Mouse (Mus musculus) adrenal gland, adult 2 months (tissue): ENCODE measurements around the gene Syk. TPM values are rescaled to one million over a fixed set of nuclear protein-coding genes. Genes with fewer than 3 reads are reported as not detected.
A peak's percentile ranks its signal among the peaks of the same experiment; 100 is the strongest.

Experiments
- DNase-seq: peaks from one replicate; pipeline ENCODE4 v3.0.0; 2021
- polyA plus RNA-seq: library from polyadenylated mRNA; depleted of rRNA; stranded (reverse); fragments of >200 nt; gene quantifications from 2 replicates; pipeline ENCODE4 v1.2.3, GENCODE M21; 2012
- total RNA-seq, 2 experiments: library from RNA; stranded (reverse); gene quantifications; 2 replicates each; pipeline ENCODE4 v1.2.3; 2021

Syk gene
- total and polyA plus RNA-seq, 3 experiments, result 1.6 to 5.8 (median 5.1) TPM

- peak; percentile 73 for DNase-seq
Measured at GRCm38 (mm10) chr13:52651383-52652252, 68.6 kb downstream of the Syk start.

DNA sequence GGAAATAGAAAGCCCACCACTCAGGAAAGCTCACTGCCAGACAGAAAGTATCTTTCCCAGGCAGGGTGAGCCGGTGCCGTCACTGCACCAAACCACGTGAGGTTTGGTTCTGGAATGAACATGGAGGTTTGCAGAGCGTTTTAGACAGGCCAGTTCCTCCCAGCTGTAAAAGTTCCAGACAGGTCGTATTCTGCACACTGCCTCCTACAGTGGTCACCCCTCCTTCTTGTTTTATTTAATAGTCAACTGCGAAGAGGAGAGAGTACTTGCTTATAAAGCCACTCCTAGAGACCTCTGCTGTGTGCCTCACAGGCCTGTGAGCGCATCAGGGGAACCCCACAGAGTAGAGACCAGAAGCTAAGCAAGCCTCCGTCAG is 69.3 kb downstream of the Syk start:
- no peak for DNase-seq

GRCm38 (mm10) chr13:52654081-52654829 is 71.3 kb downstream of the Syk start:
- no peak for DNase-seq

GRCm38 (mm10) chr13:52654830-52655308 is 71.9 kb downstream of the Syk start:
- no peak for DNase-seq

- DNase-seq, result no peak
Measured at GRCm38 (mm10) chr13:52657966-52658365, 75.0 kb downstream of the Syk start.

- DNase-seq, result peak; percentile 63
Measured at GRCm38 (mm10) chr13:52658477-52658876, 75.5 kb downstream of the Syk start.

GRCm38 (mm10) chr13:52659171-52659665 is 76.2 kb downstream of the Syk start:
- peak; percentile 74 for DNase-seq

DNA sequence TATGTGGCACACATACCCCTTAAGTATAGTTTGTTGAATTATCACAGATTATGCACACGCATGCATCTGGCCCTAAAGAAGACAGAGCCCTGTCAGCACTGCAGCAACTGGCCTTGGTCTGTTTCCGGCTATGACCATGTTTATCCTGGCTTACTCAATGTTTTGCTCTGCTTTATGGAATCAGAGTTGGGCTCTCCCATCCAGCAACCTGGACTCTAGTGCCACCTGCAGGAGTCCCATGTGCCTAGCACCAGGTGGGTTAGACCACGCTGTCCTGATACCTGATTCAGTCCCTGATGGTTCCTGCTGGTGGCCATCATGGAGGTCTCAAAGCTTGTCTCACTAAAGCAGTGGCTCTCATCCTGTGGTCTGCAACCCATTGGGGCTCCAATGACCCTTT is 86.9 kb downstream of the Syk start:
- DNase-seq, result peak; percentile 70

- no peak for DNase-seq
Measured at GRCm38 (mm10) chr13:52673272-52673671, 90.3 kb downstream of the Syk start.

GRCm38 (mm10) chr13:52673856-52674255 is 90.9 kb downstream of the Syk start:
- peak; percentile 39 for DNase-seq

DNA sequence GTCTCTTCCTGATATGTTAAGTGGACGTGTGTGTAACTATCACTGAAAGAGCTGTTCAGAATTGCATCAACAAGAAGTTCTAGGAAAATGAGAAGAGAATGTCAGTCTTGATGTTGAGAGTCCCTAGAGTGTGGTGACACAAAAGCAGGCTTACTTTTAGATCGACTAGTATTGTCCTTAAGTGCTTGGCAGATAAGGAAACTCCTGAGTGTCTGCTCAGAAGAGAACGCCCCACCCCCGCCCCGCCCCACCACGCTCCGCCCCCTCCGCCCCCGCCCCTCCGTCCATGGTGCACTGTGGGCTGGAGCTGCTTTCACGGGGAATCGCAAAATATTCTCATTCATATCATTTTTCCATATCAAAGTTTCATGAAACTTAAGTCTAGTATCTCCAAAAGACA is 91.9 kb downstream of the Syk start:
- DNase-seq, result no peak

DNA sequence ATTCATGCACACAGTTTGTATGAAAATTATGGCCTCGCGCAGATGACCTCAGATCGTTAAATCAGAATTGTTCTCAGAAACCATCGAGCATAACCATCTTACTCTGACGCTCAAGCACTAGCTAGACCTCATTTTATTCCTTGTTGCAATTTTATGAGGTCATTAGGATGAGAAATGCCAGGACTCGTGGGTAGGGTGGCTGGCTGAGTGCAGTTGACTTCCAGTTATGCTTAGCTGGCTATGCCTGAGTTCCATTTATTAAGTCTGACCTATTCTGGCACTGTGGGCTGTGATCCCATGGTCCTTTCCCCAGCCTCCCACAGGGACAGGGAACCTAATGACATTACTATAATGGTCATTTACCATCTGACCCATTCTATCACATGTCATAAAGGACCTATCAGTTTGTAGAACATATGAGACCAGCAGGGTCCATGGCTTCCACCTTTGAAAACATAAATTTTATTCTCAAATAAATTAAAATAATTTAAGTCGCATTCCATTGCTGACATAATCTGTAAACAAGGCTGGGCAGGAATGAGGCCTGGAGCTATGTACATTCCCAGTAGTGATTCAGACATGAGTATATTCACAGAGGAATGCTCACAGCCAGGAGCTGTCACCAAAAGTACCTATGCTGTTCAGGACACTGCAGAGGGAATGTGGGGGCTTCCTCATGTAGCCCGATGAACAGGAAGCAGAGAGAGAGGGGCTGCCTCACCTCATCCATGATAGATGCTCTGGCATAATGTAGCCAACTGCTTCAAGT is 92.7 kb downstream of the Syk start:
- DNase-seq, result no peak

DNA sequence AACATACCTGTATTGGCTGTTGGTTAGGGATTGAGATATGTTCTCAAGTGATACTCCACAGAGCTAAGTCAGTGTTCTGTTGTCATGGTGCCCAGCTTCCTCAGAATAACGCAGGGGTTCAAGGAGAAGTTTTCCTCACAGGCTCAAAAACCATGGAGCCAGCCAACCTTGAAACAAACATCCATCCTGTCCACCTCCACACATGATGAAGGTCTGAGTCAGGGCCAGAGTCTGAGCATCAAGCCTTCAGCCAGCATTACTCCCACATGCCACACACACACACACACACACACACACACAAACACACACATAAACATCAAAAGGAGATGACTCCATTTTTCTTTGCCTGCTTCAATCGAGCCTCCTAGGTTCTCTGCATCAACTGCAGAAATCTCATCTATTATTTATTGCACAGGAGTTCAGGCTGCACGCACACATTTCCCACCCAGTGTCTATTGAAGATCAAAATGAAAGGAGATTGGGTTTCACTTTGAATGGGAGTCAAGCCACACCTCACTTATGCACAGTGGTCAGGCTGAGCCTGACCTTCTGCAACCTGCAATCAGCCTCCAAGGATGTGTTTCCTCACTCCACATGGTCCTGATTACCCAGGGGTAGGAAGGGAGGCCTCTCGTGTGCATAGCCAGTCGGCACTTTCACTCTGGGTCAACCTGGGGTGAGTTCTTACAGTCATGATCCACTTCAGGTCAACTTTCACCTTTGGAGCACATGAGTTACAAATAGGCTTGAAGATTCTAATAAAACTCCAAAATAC is 93.9 kb downstream of the Syk start:
- DNase-seq, result peak; percentile 73

DNA sequence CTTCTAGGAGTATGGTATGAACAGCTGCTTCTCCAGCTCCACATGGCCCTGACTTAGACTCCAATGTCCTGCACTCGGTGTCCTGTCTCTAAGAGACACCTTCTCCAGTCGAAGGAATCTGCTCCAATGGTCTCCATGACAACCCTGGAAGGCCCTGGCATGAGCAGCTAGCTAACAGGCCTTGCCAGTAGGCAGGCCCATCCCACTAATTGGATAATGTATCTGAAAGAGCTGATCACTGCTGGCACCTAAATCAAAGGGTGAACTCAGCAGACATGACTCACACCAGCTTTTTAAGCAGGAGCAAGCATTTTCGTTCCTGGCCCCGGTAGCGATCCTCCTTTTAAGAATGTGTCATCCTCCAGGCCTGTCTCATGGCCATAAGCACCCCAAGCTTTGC is 96.9 kb downstream of the Syk start:
- DNase-seq, result peak; percentile 83

GRCm38 (mm10) chr13:52682107-52682506 is 99.1 kb downstream of the Syk start:
- DNase-seq, result no peak

DNA sequence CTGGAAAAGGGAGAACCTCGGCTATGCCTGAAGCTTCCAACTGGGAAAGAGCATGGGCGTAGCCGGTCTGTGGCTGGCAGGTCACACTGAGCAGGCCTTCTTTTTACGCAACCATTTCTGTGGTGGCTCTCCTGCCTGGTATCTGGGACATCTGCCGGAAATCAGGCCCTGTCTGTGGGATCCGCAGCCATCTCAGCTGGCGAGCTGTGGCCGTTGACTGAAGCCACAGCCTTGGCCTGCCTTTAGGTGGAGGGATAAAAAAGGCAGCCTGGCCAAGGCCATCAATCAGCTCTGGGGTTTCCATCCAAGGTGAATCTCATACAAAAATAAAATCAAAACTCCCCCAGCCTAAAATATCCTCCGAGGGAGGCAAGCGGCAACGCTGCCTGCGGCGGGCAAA is 107.5 kb downstream of the Syk start:
- DNase-seq, result peak; percentile 27

DNA sequence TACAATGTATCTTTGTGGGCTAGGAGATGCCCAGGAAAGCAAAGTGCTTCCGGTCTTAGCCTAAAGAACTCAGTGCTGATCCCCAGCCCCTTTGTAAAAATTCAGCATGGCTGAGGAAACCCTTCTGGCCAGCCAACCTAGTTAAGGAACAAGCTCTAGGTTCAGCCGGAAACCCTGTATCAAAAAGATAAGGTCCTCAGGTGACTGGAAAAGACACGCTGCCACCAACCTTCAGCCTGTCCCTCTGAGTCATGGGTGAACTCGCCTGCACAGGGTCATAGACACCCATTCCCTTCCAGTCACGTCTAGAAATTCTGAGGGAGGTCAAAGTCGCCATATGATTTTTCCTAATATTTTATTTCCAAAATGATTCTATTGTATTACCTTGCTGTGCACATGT is 109.3 kb downstream of the Syk start:
- no peak for DNase-seq

DNA sequence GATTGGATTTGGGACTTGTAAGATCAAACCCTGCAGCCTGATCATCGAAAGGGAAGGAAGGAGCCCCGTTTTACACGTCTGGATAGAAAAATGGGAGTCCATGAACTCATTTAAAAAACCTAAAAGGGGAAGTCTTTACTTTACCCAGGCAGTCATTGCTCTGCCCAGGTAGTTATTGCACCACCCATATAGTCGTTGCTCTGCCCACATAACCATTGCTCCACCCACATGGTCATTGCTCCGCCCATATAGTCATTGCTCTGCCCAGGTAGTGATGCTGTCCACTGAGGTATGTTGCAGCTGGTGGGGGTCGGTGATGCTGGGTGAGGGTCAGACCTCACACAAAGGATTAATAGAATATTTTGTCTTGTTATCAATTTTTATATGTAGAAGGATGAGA is 111.9 kb downstream of the Syk start:
- DNase-seq, result no peak
